Mouse (Mus musculus) heart, embryonic 16.5 days (tissue): ENCODE data around the gene Wwox. TPM values are rescaled to one million over a fixed set of nuclear protein-coding genes. Genes with fewer than 3 reads are reported as not detected.

Experiments
- ATAC-seq: fragments of 200-750 bp; cut with Nextera tagmentation; replicated peaks from 2 replicates; pipeline ENCODE4 v1.8.0; 2017; ENCODE audit warnings: moderate number of reproducible peaks; ENCODE audit not compliant: insufficient read depth, low FRiP score; ENCODE audit errors: extremely low read depth
- H3K27ac ChIP-seq: fragments of 300-500 bp; sonication (generic); 2 replicates; pipeline ENCODE4 v1.5.1; 2014; ENCODE audit warnings: mild to moderate bottlenecking, low read length, control low read depth, moderate library complexity
- H3K27me3 ChIP-seq: fragments of 300-500 bp; sonication (generic); 2 replicates; pipeline ENCODE4 v1.6.1; 2014; ENCODE audit warnings: low read length, mixed read lengths; ENCODE audit not compliant: control insufficient read depth, insufficient read depth
- H3K36me3 ChIP-seq: fragments of 300-500 bp; sonication (generic); 2 replicates; pipeline ENCODE4 v1.6.1; 2014; ENCODE audit not compliant: control insufficient read depth, insufficient read depth
- H3K4me1 ChIP-seq: fragments of 300-500 bp; sonication (generic); 2 replicates; pipeline ENCODE4 v1.6.1; 2014; ENCODE audit warnings: low read length, mixed read lengths; ENCODE audit not compliant: control insufficient read depth, insufficient read depth
- H3K4me2 ChIP-seq: fragments of 300-500 bp; sonication (generic); 2 replicates; pipeline ENCODE4 v1.6.1; 2014; ENCODE audit warnings: low read depth, mild to moderate bottlenecking, control low read depth, low read length
- H3K4me3 ChIP-seq: fragments of 300-500 bp; sonication (generic); 2 replicates; pipeline ENCODE4 v1.5.1; 2014; ENCODE audit warnings: mild to moderate bottlenecking, control low read depth, low read length
- H3K9ac ChIP-seq: fragments of 300-500 bp; sonication (generic); 2 replicates; pipeline ENCODE4 v1.6.1; 2014; ENCODE audit warnings: low read length, control low read depth
- H3K9me3 ChIP-seq: fragments of 300-500 bp; sonication (generic); replicated peaks from 2 replicates; pipeline ENCODE4 v1.6.1; 2016; ENCODE audit warnings: low read length; ENCODE audit not compliant: control insufficient read depth
- WGBS: fragments of 180-500 bp; shearing (Covaris S2); extraction: QIAGEN DNeasy Blood & Tissue Kit; methylation state at CpG from one replicate; pipeline ENCODE4 v1.1.7; 2014; 5-methylcytosine and 5-hydroxymethylcytosine counted together
- polyA plus RNA-seq: library from polyadenylated mRNA; unstranded; fragments of >200 nt; fragmentation: Nextera tagmentation; extraction: Ambion mirVana; gene quantifications from 2 replicates; pipeline ENCODE4 v1.2.1, GENCODE M21; 2015

Gene Wwox
- polyA plus RNA-seq, result 12.8 and 14.1 TPM in 2 replicates

DNA sequence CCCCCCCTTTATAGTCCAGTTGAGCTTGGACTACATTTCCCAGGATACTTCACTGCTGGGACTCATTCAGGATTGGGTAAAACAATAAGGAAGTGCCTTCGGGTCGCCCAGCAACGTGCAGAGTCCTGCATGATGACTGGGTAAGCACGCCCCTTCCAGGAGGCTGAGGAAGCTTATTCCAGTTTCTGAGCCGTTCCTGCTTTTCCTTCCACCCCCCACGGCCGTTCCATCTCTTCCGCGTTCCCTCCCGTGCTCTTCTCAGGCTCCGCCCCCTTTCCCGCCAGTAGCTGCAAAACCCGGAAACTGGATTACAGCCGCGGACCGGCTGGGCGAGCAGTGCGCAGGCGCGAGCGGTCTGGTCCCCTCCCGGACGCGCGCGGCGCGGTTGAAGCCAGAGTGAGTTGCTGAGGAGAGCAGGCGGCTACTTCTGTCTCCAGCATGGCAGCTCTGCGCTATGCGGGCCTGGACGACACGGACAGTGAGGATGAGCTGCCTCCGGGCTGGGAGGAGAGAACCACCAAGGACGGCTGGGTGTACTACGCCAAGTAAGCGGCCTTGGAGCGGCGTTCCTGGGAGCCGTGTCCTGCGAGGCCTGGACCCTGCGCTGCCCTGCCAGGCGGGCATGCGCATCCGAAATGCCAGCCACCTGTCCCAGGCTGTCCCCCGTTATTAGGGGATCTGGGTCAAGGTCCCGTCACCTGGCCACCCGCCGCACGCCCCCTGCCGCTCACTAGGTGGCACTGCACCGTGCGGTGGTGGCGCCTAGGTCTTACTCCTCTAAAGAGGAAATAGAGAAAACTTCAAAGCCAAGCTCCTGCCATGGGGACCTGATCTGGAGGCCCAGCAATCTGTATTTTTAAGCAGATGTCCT, at the start of gene Wwox:
Gene Wwox (plus strand): TSS at position 322 of the 871 bp plus-strand sequence.
- Histone ChIP-seq H3K4me1 (peaks cover 8% of the 10 kb centered on the region), H3K4me3 (peak within 1 kb of the TSS; percentile 87), H3K27ac (peak within 1 kb of the TSS; percentile 90), H3K9me3 (no peaks in the 10 kb centered on the region), H3K27me3 (no peaks in the 10 kb centered on the region), H3K36me3 (no peaks in the 10 kb centered on the region), H3K4me2 (peak within 1 kb of the TSS; percentile 92), H3K9ac (peak within 1 kb of the TSS; percentile 85)
- WGBS, result under 1% methylated on average over 54 of the region's 54 CpGs
- peak; percentile 97 for ATAC-seq

DNA sequence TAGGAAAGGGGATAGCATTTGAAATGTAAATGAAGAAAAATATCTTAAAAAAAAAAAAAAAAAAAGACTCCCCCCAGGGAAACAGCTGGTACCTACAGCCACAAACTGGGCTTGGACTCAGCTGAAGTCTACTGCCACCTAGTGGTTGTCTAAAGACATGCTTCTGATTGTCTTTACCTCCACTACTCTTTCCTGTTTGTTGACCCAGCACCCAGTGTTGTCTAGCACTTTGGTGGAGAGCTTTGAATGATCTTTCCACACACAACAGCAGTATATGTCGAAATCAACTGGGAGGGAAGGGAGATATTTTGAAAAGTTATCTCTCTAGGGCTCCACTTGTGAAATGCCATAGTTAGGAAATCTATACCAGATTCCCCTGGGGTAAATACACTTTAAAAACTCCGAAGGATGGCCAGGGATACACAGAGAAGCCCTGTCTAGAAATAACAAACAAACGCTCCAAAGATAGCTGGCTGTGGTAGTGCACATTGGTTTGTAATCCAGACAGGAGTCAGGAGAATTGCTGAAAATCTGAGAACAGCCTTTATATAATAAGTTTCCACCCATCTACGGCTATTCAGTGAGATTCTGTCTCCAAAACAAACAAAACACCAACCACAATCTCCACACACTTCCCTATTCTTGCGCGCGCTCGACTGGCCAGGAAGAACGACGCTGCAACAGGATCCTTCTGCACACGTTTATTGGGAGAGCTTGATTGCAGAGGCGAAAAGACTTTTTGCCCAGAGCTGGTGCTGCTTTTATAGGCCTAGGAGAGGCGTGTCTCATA, 48.8 kb upstream of the Wwox start:
- WGBS, result 76% methylated on average over 11 of the region's 13 CpGs

DNA sequence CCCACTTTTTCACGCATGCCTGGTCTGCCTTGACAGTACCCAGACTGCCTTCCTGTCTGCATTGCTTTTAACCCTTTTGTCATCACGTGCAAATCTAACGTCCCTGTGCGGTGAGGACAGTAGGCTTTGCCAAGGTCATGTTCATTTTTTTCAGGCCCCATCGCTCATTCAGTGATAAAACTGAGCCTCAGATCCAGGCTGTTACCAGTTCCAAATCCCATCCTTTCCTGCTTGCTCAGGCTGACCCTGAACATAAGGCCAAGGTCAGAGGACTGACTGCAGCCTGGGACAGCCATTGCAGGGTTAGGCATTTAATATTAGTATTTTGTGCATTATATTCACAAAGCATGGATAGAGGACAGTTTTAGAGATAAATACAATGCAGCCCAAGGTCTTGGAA, 41.1 kb upstream of the Wwox start:
- ATAC-seq, result no peak
- H3K4me1 ChIP-seq, result no peaks in the 10 kb centered on the region

More for the DNA sequence above, 48.8 kb upstream of the Wwox start:
- no peak for ATAC-seq
- Histone ChIP-seq H3K4me1 (no peaks in the 10 kb centered on the region), H3K9ac (no peak overlapping the region), H3K36me3 (no peaks in the 10 kb centered on the region), H3K27me3 (no peaks in the 10 kb centered on the region), H3K4me3 (no peak overlapping the region), H3K27ac (no peak overlapping the region), H3K4me2 (no peak overlapping the region), H3K9me3 (no peaks in the 10 kb centered on the region)

DNA sequence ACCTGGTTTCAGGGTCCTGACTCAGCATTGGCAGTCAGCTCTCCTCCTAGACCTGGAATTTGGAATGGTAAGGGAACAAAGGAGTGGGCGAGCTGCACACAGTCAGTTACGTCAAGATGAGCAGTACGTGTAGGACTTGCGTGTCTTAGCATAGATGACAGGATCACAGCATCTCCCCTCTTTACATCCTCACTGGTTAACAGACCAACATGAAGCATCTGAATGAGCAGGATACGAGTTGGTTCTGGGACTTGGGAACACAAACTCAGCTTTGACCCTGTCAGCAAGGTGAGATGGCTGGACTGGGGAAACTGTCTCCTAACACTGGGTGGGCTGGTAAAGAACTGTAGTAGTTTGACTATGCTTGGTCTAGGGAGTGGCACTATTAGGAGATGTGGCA, 40.2 kb upstream of the Wwox start:
- no peak overlapping the region for H3K4me2 ChIP-seq
- H3K9ac ChIP-seq, result no peak overlapping the region
- H3K4me3 ChIP-seq, result no peak overlapping the region
- no peak for ATAC-seq
- no peaks in the 10 kb centered on the region for H3K4me1 ChIP-seq
- no peaks in the 10 kb centered on the region for H3K36me3 ChIP-seq
- H3K27me3 ChIP-seq, result no peaks in the 10 kb centered on the region
- WGBS, result 95% methylated on average over 5 of the region's 5 CpGs
- no peaks in the 10 kb centered on the region for H3K9me3 ChIP-seq
- H3K27ac ChIP-seq, result no peak overlapping the region

More for the DNA sequence above, 41.1 kb upstream of the Wwox start:
- WGBS, result 65% methylated on average over 5 of the region's 5 CpGs
- Histone ChIP-seq H3K27ac (no peak overlapping the region), H3K9ac (no peak overlapping the region), H3K4me2 (no peak overlapping the region), H3K4me3 (no peak overlapping the region), H3K9me3 (no peaks in the 10 kb centered on the region), H3K27me3 (no peaks in the 10 kb centered on the region), H3K36me3 (no peaks in the 10 kb centered on the region)

DNA sequence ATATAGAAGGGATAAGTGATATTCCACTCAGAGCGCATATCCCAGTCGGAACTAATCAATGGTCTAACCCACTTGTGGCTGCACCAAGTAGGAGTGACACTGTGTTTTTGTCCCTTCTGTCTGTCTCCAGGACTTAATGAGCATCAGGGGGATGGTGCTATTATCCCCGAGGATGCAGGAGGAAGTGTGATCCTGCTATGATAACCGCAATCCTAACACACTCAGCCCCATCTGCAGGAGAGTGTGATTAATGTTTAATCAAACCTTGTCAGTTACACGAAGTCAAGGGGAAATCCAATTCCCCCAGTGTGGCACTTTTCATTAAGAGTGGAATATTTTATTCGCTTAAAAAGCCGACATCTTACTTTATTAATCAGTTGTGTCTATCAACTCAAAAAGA, 37.8 kb upstream of the Wwox start:
- H3K27me3 ChIP-seq, result no peaks in the 10 kb centered on the region
- no peak overlapping the region for H3K4me3 ChIP-seq
- 65% methylated on average over 7 of the region's 7 CpGs for WGBS
- no peak overlapping the region for H3K9ac ChIP-seq
- H3K9me3 ChIP-seq, result no peaks in the 10 kb centered on the region
- no peaks in the 10 kb centered on the region for H3K4me1 ChIP-seq
- no peaks in the 10 kb centered on the region for H3K36me3 ChIP-seq
- ATAC-seq, result no peak
- H3K27ac ChIP-seq, result no peak overlapping the region
- H3K4me2 ChIP-seq, result no peak overlapping the region

DNA sequence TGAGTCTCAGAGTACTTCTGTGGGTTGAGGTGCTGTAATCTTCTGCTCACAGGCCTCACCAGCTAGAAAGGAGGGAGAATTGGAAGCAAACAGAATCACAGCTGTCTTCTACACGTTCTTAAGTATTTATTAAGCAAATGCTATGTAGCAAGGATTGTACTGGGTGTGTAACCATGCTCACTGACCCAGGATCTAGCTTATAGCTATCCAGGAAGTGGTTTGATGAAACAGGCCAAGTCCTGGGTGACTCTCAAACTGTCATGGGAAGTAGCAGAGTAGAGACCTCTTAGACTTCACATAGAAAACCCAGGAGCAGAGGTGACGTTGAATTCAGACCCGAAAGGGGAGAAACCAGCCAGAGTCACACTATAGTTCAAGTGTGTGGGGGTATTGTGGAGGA, 28.0 kb upstream of the Wwox start:
- ATAC-seq, result no peak
- Histone ChIP-seq H3K27me3 (no peaks in the 10 kb centered on the region), H3K36me3 (no peaks in the 10 kb centered on the region), H3K4me2 (no peak overlapping the region), H3K9ac (no peak overlapping the region), H3K27ac (no peak overlapping the region), H3K4me3 (no peak overlapping the region), H3K4me1 (no peaks in the 10 kb centered on the region), H3K9me3 (no peaks in the 10 kb centered on the region)
- 68% methylated on average over 3 of the region's 3 CpGs for WGBS

DNA sequence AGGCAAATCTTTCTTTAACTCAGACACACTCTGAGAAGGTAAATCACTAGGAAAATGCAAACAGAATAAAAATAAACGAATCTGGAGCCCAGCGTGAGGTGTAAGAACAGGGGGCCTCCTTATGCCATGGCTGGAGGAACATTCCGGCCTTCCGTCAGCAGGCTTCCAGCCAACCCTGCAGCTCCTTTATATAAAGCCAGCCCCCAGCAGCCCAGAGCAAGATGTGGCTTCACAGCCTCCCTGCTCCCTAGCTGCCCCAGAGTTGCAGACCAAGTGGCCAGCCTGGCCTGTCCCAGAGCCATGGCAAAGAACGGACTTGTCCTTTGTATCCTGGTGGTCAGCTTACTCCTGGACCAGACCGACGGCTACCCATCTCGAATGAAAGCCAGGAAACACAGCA, 21.7 kb upstream of the Wwox start, which contains the start of gene Clec3a:
Gene Clec3a (plus strand): TSS at position 301 of the 400 bp plus-strand sequence.
- no peak within 1 kb of the TSS for H3K27ac ChIP-seq
- H3K27me3 ChIP-seq, result no peaks in the 10 kb centered on the region
- WGBS, result 70% methylated on average over 8 of the region's 8 CpGs
- H3K9me3 ChIP-seq, result no peaks in the 10 kb centered on the region
- no peaks in the 10 kb centered on the region for H3K36me3 ChIP-seq
- no peak within 1 kb of the TSS for H3K4me2 ChIP-seq
- no peak for ATAC-seq
- no peak within 1 kb of the TSS for H3K9ac ChIP-seq
- H3K4me3 ChIP-seq, result no peak within 1 kb of the TSS
- no peaks in the 10 kb centered on the region for H3K4me1 ChIP-seq

DNA sequence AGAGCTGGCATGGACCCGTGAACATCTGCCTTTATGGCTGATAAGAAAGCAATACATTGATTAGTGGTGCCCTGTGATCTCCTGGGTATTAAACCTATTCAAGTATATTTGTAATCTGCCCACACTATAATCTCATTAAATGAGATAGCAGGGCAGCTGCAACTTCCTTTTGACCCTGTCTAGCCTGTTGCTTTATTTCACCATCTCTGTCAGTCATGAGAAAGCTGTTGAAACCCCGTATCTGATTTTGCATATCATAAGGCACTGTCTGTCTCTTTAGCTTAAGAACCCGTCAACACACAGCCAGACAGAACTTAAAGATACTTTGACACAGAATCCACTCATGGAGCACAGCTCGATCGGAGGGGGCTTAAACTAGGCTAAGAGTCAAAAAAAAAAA, 21.0 kb upstream of the Wwox start:
- ATAC-seq, result no peak
- 55% methylated on average over 5 of the region's 5 CpGs for WGBS
- Histone ChIP-seq H3K9ac (no peak overlapping the region), H3K27ac (no peak overlapping the region), H3K9me3 (no peaks in the 10 kb centered on the region), H3K36me3 (no peaks in the 10 kb centered on the region), H3K27me3 (no peaks in the 10 kb centered on the region), H3K4me1 (no peaks in the 10 kb centered on the region), H3K4me2 (no peak overlapping the region), H3K4me3 (no peak overlapping the region)

DNA sequence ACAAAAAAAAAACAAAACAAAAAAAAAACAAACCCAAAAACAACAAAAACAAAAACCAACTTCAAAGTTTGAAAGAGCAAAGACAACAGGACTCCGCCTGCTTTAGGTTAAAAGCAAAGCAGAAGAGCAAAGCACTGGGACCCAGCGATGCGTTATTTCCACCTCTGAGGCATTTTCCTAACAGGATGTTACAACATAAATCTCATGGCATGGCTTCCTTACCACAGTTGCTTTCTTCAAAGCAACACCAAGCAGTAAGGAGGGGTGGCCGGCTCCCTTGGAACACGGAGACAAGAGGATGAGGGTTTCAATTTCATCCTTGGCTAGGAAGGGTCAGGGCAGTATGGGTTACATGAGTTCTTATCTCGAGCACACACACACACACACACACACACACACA, 20.6 kb upstream of the Wwox start:
- H3K9me3 ChIP-seq, result no peaks in the 10 kb centered on the region
- H3K27me3 ChIP-seq, result no peaks in the 10 kb centered on the region
- H3K27ac ChIP-seq, result no peak overlapping the region
- ATAC-seq, result no peak
- no peaks in the 10 kb centered on the region for H3K4me1 ChIP-seq
- no peak overlapping the region for H3K4me2 ChIP-seq
- WGBS, result 56% methylated on average over 6 of the region's 6 CpGs
- H3K4me3 ChIP-seq, result no peak overlapping the region
- H3K9ac ChIP-seq, result no peak overlapping the region
- H3K36me3 ChIP-seq, result no peaks in the 10 kb centered on the region
